Mouse (Mus musculus) gastrocnemius, postnatal 14 days (tissue): ENCODE measurements around the gene 9430097D07Rik. TPM values are rescaled to one million over a fixed set of nuclear protein-coding genes. Genes with fewer than 3 reads are reported as not detected.

Source experiments
- DNase-seq: peaks from one replicate; pipeline ENCODE4 v3.0.0; 2021; ENCODE audit warnings: mixed read lengths
- intact Hi-C: fragments of 180-260 bp; cut with DNase I; formaldehyde crosslinking; loops from one replicate; pipeline ENCODE4 v1.15.1; 2025; ENCODE audit warnings: low total_unique reads
- total RNA-seq, 2 experiments: library from RNA; stranded (reverse); gene quantifications; 2 replicates each; pipeline ENCODE4 v1.2.3; 2021

9430097D07Rik gene
- total RNA-seq, 2 experiments from 2014 or later, result not detected

DNA sequence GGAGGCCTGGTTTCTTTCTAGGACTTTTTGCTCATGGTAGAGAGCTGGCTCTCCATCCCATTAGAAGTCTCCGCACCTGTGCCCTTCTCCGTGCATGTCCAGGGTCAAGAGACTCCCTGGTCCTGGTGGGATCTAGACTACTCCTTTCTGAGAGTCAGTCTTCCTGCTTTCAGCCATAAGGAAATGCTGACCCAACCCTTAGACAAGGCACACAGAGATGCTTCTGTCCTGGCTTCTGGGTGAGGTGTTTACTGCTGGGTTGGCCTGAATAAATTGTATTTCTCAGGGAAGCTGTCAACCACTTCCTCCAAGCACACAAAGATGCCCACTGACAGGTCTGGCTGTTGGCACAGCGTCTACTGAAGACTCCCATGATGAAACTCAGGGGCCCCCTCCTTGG is 23.9 kb upstream of the 9430097D07Rik start, which contains the start of gene St6galnac6:
St6galnac6 (plus strand) TSS at position 301 of the 400 bp plus-strand sequence.
- no peak for DNase-seq
- intact Hi-C loops, result no loop called here

DNA sequence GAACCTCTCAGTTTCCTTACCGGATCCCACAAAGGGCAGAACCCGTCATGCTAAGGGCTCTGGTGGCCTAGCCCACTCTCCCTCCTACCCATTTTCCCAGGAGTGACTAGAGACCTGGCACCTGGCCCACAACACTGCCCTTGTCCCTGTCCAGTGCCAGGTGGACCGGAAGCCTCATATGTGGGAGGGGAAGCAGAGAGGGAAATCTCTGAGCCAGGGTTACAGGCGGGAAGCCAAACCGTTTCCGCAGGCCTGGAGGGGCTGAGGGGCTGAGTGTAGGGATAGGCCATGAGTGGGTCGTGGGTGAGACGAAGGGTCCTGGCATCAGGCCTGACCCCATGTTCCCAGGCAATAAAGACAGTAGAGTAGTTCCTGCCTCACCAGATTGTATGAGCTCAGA is 23.0 kb upstream of the 9430097D07Rik start:
- intact Hi-C loops, result no loop called here
- DNase-seq, result peak; percentile 43

DNA sequence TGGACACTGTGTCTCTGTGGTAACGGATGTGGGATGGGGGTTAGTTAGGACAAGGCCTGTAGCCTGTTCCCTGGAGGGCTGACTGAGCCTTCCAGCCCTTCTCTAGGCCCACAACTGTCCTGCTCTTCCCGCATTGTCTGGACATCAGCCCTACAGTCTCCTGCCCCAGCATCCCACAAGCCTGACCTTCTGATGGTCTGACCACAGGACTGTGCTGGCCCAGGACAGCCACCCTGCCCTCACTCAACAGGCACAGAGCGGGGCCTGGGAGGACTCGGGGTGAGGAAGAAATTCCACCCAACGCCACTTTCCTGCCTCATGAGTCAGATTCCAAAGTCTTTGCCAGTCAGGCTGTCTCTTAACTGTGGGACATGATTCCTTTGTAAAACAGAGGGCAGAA is 22.2 kb upstream of the 9430097D07Rik start:
- DNase-seq, result no peak
- intact Hi-C loops, result no loop called here

DNA sequence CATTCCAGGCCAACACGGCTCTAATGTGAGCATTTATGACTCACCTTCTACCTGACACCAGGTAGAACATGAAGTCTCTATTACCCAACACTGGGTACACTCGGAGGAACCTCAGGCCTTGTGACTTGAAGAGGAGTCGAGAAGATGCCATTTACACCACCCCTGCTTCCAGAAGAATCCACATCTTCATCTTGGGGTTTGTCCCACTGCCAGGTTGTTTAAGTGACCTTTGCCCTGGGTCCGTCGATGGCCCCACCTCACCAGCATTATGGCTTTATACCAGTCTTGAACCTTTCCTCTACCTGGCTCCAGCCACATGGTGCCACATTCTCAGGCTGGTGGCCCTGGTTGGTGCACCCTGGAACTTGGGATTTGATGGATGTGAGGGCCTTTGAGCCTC is 21.8 kb upstream of the 9430097D07Rik start:
- intact Hi-C loops, result no loop called here
- DNase-seq, result no peak

DNA sequence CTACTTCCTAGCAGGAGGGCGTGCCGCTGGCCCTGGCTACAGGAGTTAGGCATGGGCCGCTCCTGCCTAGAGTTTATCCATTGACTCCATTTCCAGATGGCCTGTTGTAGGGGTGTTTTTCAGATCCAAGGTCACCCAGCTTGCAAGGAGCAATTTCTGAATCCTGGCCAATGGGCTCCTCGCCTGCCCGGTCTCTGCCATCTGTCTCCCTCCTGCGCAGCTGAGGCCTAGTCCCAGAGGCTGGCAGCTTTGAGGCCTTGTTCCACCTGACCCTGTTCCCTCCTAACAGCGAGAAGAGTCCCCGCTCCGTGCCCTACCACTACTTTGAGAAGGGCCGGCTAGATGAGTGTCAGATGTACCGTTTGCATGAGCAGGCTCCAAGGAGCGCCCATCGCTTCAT is 21.2 kb upstream of the 9430097D07Rik start:
- intact Hi-C loops, result no loop called here
- DNase-seq, result peak; percentile 66

DNA sequence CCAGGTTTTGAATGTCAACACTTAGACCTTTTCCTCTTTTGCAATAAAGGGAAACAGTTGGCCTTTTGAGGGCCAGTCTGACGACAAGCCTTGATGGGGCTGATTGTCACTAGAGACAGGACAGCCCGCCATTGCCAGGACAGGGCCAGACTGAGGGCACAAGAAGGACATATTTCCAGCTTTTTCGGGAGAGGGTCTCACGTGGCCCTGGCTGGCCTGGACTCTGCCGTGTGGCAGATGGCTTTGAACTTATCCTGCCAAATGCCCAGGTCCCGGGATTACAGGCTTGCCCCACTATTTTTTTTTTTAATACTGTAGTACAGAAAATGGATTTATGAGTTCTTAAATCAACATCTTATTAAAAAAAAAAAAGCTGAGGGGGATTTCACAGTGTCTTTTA is 15.8 kb upstream of the 9430097D07Rik start:
- no peak for DNase-seq
- intact Hi-C loops, result no loop called here

DNA sequence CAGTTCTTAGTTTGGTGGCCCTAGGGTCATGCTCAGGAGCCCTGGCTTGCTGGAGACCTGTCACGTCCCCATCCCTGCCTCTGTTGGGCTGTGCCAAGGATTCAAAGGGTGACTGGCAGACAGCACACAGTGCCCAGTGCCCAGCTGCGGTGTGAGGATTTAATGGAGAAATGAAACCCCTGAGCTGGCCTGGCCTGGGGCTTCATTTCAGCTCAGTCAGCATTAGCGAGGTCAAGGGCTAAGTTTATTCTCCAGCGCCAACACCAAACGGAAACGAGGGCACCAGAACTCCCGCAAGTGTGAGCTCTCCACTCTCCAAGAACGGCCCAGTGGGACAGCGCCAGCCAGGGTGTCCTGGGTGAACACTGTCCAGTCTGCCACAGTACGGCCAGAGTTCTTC is 14.7 kb upstream of the 9430097D07Rik start:
- intact Hi-C loops, result no loop called here
- DNase-seq, result peak; percentile 59

DNA sequence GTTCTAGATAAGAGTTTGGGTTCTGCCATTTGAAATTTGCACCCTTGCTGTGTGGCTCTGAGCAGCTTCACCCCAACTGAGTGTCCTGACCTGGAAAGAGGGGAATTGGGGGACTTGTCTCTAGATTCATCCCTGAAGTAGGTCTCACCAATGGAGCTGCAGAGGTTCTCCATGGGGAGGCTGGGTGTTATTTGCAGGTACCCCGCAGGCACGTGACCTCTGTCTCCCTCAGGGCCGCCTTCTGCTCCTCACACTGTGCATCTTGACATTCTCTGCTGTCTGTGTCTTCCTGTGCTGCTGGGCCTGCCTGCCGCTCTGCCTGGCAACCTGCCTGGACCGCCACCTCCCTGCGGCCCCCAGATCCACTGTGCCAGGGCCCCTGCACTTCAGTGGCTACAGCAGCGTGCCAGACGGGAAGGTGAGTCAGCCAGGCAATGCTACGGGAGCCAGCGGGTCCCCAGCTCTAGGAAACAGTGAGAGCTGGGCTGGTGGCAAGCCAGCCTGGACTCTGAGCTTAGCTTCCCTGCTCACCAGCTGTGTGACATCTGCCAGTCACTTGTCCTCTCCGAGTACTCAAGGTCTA is 13.8 kb upstream of the 9430097D07Rik start:
- intact Hi-C loops, result no loop called here
- DNase-seq, result no peak

DNA sequence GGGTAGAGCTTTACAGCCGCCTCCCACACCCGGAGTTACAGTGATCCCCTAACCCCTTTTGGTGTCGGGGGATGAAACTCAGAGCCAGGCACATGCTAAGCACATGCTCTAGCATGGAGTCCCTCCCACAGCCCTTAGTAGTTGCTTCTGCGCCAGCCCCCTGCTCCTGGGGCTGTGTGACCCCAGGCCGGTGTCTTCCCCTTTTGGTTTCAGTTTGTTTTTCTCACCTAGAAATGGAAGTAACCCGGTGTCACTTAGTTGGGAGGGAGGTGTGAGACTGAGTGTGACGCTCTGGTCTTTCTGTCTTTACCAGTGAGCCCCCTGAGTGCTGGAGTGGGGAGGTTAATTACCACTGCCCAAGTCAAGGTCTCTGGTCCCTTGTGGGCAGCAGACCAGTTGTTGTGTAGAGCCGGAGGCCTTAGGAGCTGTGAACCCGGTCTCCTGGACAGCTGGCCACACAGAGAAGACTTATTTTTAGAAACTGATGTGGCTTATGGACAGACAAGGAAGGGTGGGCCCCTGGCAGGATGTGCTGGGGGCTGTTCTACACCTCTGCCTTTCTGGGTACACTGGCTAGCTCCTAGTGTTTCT is 12.3 kb upstream of the 9430097D07Rik start:
- DNase-seq, result peak; percentile 46
- intact Hi-C loops, result no loop called here

DNA sequence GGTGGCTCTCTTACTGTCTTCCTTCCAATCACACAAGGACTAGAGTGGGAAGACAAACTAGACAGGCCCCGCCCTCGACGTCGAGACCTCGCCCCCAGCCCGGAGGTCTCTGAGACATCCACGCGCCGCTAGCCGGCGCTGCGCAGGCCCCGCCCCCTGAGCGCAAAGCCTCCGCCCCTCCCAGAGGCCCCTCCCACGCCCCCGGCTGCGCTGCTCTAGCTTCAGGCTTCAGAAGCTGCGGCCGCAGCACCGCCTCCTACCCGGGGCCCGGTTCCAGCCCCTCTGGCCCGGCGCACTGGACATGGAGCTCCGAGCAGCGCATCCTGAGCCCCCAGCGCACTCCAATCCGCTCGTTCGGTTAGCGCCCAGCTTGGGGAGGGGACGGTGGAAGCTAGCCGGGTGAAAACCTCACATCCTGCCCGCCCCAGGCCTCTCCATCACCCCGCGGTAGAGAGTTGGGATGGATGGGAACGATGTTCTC is 11.4 kb upstream of the 9430097D07Rik start, which contains the start of gene St6galnac4:
St6galnac4 (plus strand) TSS at position 225 of the 481 bp plus-strand sequence.
- DNase-seq, result peak; percentile 95
- intact Hi-C loops, result no loop called here

DNA sequence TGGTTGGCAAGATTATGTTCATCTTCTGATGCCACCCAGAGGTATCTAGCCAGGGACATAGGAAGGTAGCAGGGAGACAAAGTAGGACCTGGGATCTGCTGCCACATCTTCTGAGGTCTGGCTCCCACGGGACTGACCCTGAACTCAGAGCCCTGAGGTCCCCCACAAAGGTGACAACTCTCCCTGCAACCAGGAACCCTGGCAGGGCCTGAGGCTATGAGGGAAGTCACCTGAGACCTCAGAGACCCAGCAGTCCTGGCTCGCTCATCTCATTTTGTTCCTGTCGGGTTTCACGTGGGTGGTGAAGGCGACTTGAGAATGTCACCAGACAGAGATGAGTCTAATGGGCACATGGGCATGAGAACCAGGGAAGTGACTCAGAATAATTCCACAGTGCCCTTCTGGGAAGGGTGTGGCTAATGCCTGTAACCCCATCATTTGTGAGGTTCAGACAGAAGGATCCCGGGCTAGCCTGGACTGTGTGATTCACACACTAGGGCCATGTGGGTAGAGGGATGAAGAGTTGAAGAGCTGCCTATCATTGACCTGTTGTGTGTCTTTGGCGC is 9.7 kb upstream of the 9430097D07Rik start:
- DNase-seq, result no peak
- intact Hi-C loops, result loop anchor here (2.0 kb wide), 1 partner anchor 20 kb away; no protein-coding TSS in a partner anchor

DNA sequence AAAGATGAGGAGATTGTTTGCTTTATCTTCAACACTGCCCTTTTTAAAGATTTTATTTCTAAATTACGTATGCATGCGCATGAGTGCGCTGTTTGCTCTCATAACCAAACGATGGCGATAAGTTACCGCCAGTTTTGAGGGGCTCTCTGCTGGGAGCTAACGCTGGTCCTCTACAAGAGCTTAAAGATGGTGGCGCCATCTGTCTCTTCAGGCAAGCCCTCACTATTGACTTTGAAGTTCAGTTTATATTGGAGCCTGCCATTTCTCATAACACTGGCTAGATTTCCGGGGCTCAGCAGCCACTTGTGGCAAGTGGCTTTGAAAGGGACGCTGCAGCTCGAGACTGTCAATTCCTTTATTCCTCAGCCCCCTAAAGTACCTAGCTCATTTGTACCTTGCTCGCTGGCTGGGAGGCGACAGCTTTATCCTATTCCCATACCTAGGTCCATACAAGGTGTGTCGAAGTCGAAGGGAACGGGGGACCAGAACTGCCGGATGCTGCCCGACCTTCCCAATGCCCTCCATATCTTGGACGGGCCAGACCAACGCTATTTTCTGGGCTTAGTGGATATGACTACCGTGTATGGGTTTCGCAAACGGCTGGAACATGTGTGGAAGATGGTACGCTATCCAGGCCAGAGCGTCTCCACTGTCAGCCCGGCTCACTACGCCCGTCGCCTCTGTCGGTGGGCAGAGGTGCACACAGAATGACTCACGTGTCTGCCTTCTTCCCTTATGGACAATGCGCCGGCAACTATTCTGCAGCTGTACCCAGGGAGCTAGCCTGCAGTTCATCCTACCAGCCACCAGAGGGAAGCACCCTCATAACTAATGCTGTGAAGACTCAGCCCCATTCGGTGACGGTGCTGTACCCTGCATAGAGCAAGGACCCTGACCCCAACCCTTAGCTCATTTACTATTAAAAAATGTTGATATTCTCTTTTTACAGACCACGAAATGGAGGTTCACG is 7.6 kb upstream of the 9430097D07Rik start:
- intact Hi-C loops, result loop anchor here (5.0 kb wide), 1 partner anchor 34 kb away; no protein-coding TSS in a partner anchor
- peak; percentile 71 for DNase-seq

DNA sequence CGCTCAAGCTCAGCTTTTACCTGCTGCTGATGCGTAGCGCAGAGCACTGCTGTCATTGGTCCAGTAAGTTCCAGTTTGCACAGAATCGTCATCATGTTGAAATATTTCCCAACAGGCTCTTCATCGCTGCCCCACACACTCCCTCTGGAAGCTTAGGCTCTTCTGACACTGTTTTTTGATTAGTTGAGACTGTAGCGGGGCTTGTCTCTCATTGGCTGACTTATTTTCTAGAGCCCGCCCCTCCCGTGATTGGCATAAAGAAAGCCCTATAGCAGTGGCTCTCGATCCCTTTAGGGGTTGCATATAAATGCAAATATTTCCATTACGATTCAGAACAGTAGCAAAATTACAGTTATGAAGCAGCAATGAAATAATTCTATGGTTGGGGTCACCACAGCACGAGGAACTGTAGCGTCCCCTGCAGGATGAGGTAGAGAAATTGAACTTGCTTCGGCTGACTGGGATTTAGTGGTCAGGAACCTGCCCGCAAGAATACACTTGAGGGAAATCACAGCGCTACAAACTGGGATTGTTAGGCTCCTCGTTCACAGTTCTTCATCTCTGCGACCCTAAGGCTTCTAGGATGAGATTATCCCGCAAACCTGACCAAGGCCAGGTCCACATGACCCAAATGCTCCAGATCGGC is 6.1 kb upstream of the 9430097D07Rik start:
- DNase-seq, result no peak
- intact Hi-C loops, result loop anchor here (5.0 kb wide), 1 partner anchor 36 kb away; no protein-coding TSS in a partner anchor

DNA sequence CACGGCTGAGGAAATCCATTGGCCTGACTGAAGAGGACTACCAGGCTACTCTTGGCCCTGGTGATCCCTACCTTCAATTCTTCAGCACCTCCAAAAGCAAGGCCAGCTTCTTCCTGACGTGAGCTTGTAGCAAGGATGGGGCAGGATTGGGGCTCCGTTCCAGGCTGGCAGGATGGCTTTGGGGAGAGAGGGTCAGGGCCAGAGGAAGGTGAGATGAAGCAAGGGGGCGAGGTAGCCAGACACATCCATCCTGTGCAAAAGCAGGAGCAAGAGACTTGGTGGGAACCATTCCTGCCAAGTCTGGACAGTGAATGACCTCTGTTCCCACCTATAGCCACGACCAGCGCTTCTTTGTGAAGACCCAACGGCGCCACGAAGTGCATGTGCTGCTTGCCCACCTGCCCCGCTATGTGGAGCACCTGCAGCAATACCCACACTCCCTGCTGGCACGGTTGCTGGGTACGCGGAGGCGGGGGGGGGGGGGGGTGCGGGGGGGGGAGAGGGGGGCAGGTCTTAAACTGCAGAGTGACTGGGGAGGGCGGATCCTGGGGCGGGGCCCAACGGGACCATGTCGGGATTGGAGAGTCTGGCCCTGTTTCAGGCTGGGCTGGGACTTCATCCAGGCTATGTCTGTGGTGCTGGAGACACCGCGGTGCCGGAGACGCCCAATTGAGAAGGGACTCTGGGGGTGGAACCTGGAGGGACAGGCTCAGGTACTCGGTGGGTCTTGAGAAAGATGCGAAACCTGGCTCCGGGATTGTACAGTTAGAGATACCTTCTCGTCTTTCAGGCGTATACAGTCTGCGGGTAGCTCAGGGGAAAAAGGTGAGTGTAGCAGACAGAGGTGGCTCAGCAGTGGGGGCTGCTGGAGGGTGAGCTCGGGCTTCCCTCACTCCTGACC is 2.9 kb upstream of the 9430097D07Rik start:
- intact Hi-C loops, result loop anchor here (5.0 kb wide), 1 partner anchor 109 kb away; no protein-coding TSS in a partner anchor
- peak; percentile 46 for DNase-seq

DNA sequence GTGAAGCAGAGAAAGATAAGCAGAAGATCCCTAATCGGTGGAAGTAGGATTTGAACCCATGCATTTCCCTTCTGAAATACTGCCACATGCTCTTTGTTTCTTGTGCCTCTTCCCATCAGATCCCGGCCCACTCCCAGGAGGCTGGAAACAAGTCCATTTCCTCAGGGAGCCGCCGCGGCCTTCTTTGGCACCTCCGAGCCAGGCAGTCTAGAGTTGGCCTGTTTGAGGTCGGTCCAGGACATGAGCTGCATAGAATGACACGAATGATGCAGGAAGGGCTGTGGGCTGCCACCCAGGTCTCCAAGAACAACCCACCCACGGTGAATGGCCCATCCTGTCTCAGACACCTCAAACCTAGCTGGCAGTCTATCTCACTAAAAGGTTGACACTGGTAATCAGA is 1.0 kb upstream of the 9430097D07Rik start:
- DNase-seq, result no peak

DNA sequence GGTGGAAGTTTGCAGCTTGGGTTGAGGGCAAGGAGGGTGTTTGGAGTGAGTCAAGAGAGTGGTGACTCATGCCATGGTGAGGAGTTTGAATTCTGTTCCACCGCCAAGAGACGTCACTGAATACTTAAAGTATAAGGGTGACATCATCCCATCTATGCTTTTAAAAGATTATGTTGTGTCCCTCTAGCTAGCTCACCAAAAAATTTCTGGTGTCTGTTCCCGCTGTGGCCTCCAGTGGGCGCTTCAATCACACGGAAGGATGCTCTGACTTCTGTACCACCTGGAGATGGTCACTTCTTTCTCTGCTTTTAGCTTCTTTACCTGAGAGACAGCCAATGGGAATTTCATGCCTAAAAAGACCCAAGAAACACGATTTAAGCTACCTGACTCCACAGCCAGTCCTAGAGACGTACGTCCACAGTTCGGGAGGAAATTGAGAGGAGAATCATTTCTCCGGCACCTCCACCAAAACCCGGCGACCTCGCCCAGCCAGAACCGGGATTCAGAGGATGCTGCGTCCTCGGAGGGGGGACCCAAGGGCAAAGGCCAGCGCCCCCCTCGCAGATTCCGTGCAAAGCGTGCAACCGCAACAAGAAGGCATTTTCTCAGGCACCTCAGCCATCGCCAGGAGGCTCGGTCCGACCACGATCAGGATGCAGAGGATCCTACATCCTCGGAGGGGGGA is 441 bp downstream of the 9430097D07Rik start:
- intact Hi-C loops, result loop anchor here (5.0 kb wide), 1 partner anchor 112 kb away; no protein-coding TSS in a partner anchor
- DNase-seq, result no peak

More for the DNA sequence above, 1.0 kb upstream of the 9430097D07Rik start:
- intact Hi-C loops, result loop anchor here (5.0 kb wide), 1 partner anchor 111 kb away; no protein-coding TSS in a partner anchor

DNA sequence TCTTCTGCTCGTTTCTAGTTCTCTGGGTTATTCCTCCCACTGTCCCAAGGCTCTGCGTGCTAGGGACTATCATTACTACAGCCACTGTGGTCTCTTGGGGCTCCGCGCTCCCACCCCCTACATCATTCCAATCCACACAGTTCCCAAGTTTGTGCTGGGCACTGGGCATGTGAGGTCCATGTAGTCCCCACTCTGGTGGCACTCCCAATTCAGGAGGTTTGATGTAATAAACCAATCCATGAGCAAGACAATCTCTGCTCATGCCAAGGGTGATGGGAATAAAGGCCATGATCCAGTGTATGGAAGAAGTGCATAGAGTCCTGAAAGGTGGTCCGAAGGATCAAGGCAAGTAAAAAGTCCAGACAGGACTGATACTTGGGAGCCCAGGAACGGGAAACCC is 987 bp downstream of the 9430097D07Rik start, which contains the start of gene Pip5kl1:
Pip5kl1 (plus strand) TSS at position 301 of the 400 bp plus-strand sequence.
- intact Hi-C loops, result no loop called here
- DNase-seq, result no peak
